Mouse (Mus musculus): Measurements from ENCODE around the gene Tnpo1.

GRCm38 (mm10) chr13:98836423-98837088, 89.6 kb downstream of the Tnpo1 start:
- no peak for TF ChIP-seq CTCF (IDR thresholded peaks at IDR 0.05; ENCODE audit: low read depth, low read length)
- no peak for TF ChIP-seq POLR2A (IDR thresholded peaks at IDR 0.05; ENCODE audit: borderline replicate concordance, low read depth, low read length)
